Mouse (Mus musculus) ES-Bruce4 (cell line): ENCODE measurements around the gene Dhrs3.

Source experiments
- CTCF ChIP-seq: IDR thresholded peaks from one replicate; pipeline ENCODE4 v1.8.1; 2011; ENCODE audit warnings: low read depth, low read length
- POLR2A ChIP-seq: IDR thresholded peaks from one replicate; pipeline ENCODE4 v1.8.1; 2011; ENCODE audit warnings: low read length; ENCODE audit not compliant: insufficient read depth

DNA sequence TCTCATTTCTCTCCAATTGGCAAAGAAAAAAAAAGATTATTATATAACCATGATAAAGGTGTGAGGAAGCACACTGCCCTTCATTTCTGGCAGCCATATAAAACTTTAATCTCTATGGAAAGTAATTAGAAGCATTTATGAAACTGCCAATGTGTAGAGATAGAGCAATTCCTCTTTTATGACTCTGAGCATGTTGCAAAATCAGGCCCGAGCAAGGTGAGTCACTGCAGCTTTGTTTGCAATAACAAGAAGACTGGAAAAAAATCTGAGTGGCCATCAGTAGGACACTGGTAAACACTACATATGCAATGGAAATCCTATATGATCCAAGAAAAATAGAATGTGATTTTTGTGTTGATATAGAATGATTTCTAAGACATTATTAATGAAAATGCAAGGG is 63.2 kb downstream of the Dhrs3 start:
- TF ChIP-seq POLR2A (no peak), CTCF (no peak)
